Mouse (Mus musculus) macrophage (primary cell): ENCODE results near the gene Wfdc9. TPM values are rescaled to one million over a fixed set of nuclear protein-coding genes. Genes with fewer than 3 reads are reported as not detected.
A peak's percentile ranks its signal among the peaks of the same experiment; 100 is the strongest.

Source experiments
- H3K27ac ChIP-seq: fragments of 350-480 bp; formaldehyde crosslinking; 2 replicates; pipeline ENCODE4 v1.9.0; 2021
- H3K36me3 ChIP-seq: fragments of 350-480 bp; formaldehyde crosslinking; 2 replicates; pipeline ENCODE4 v1.9.0; 2021; ENCODE audit errors: inconsistent target
- H3K4me3 ChIP-seq: fragments of 350-480 bp; formaldehyde crosslinking; 2 replicates; pipeline ENCODE4 v1.9.0; 2021; ENCODE audit errors: inconsistent target
- H3K79me2 ChIP-seq: fragments of 350-480 bp; formaldehyde crosslinking; 2 replicates; pipeline ENCODE4 v1.9.0; 2021; ENCODE audit errors: inconsistent target
- WGBS: methylation state at CpG from one replicate; pipeline ENCODE4 v1.1.7; 2026; ENCODE audit warnings: inconsistent platforms; ENCODE audit not compliant: missing documents; 5-methylcytosine and 5-hydroxymethylcytosine counted together
- polyA plus RNA-seq: library from polyadenylated mRNA; stranded (reverse); fragments of 250-400 nt; gene quantifications from 3 replicates; pipeline ENCODE4 v1.2.4, GENCODE M21; 2018; ENCODE audit warnings: inconsistent platforms
- total RNA-seq, 78 experiments: library from RNA; depleted of rRNA; stranded (reverse); fragments of 250-400 nt; gene quantifications; 1 replicate in 9 of 78; 2 replicates in 24 of 78; 3 replicates in 43 of 78; 4 replicates in 2 of 78; pipeline ENCODE4 v1.2.4; 2018; ENCODE audit warnings: inconsistent platforms in 56 of 78

Gene Wfdc9
- not detected for total RNA-seq (2018; cell fraction: chromatin; rRNA removed)
- total RNA-seq (2018; cell fraction: cytosol; rRNA removed): not detected
- not detected for total RNA-seq (2018; cell fraction: nucleus; rRNA removed)
- not detected in 3 replicates for polyA plus RNA-seq

DNA sequence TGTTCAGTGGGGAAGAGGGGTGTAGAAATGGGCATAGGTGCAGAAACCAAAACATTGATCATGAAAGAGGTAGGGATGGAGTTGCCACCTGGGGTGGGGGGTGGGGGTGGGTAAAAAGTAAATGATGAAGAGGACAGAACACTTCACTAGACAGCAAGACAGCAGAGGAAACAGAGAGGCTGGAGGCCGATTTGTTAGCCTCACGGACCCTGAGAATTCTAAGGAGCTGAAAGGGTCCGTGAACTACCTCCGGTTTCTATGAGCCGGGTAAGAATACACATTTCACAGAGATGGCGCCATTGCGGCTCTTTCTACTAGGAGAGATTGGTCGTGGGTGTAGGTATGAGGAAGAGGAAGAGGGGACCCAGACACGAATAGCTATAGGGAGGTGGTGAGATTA, at the start of gene Wfdc9:
Gene Wfdc9 (minus strand): TSS at position 101 of the 400 bp plus-strand sequence.
- 76% methylated on average over 9 of the region's 9 CpGs for WGBS
- Histone ChIP-seq H3K36me3 (no peaks in the 10 kb centered on the region), H3K4me3 (no peak within 1 kb of the TSS), H3K79me2 (no peaks in the 10 kb centered on the region), H3K27ac (no peak within 1 kb of the TSS)

DNA sequence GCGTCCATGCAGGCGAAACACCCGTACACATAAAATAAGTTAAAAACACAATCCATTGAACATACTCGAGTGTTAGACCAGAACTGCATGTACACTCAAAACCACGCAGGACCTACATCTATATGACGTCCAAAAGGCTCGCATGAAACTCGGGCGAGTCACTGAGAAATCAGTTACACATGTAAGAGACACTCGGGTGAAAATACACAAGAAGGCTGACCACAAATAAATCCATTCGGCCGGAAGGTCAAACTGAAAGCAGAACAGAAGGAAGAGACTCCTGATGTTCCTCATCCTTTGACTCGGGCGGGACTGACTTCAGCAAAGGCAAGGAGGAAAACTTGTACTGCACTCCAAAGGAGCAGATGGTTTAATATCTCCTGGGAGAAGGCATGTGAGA, 49.6 kb upstream of the Wfdc9 start:
- Histone ChIP-seq H3K27ac (no peak overlapping the region), H3K79me2 (no peaks in the 10 kb centered on the region), H3K36me3 (no peaks in the 10 kb centered on the region), H3K4me3 (no peak overlapping the region)
- 96% methylated on average over 14 of the region's 14 CpGs for WGBS

- no peaks in the 10 kb centered on the region for H3K79me2 ChIP-seq
- no peaks in the 10 kb centered on the region for H3K36me3 ChIP-seq
- no peak overlapping the region for H3K27ac ChIP-seq
- H3K4me3 ChIP-seq: no peak overlapping the region
- WGBS: 92% methylated on average over 6 of the region's 6 CpGs
Observed at GRCm38 (mm10) chr2:164705328-164705727, 48.9 kb upstream of the Wfdc9 start.

DNA sequence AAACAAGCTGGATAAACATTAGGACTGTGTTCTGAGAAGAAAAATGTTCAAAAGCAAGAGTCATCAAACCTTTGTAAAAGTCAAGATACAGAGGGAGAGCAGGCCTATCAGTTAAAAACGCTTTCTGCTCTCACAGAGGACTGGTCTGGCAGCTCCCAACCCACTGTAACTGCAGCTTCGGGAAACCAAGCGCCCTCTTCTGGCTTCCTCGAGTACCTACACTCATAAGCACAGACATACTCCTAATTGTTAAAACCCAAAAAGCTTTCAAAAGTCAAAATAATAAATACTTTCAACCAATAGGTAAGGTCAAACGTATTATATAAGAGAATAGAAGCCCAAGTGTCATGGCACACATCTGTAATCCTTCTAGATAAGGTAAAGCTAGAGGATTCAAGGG, 47.9 kb upstream of the Wfdc9 start:
- WGBS: 81% methylated on average over 5 of the region's 5 CpGs
- no peaks in the 10 kb centered on the region for H3K79me2 ChIP-seq
- no peaks in the 10 kb centered on the region for H3K36me3 ChIP-seq
- H3K27ac ChIP-seq: no peak overlapping the region
- no peak overlapping the region for H3K4me3 ChIP-seq

- Histone ChIP-seq H3K27ac (no peak overlapping the region), H3K36me3 (no peaks in the 10 kb centered on the region), H3K4me3 (no peak overlapping the region), H3K79me2 (no peaks in the 10 kb centered on the region)
- 93% methylated on average over 5 of the region's 5 CpGs for WGBS
Observed at GRCm38 (mm10) chr2:164701761-164702160, 45.4 kb upstream of the Wfdc9 start.

- WGBS: 74% methylated on average over 5 of the region's 5 CpGs
- no peak overlapping the region for H3K27ac ChIP-seq
- H3K79me2 ChIP-seq: no peaks in the 10 kb centered on the region
- no peak overlapping the region for H3K4me3 ChIP-seq
- H3K36me3 ChIP-seq: no peaks in the 10 kb centered on the region
Observed at GRCm38 (mm10) chr2:164700959-164701358, 44.6 kb upstream of the Wfdc9 start.

GRCm38 (mm10) chr2:164698201-164698600, 41.8 kb upstream of the Wfdc9 start, which contains the start of gene Spint4:
Spint4 (plus strand) TSS chr2:164698501.
- H3K27ac ChIP-seq: no peak within 1 kb of the TSS
- no peak within 1 kb of the TSS for H3K4me3 ChIP-seq
- WGBS: 86% methylated on average over 4 of the region's 4 CpGs
- no peaks in the 10 kb centered on the region for H3K36me3 ChIP-seq
- no peaks in the 10 kb centered on the region for H3K79me2 ChIP-seq

DNA sequence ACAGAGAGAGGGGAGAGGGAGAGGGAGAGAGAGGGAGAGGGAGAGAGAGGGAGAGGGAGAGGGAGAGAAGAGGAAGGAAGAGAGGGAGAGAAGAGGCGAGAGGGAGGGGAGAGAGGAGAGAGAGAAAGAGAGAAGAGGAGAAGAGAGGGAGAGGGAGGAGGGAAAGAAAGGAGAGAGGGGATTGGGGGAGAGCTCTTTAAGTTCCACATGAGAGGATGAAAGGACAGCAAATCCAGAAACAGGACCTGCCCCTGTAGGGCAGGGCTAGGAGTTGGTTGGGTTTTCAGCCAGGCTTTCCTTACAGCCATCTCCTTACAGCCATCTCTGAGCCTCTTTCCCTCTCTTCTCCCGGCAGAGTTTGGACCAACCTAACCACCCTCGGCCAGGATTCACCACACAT, 28.4 kb upstream of the Wfdc9 start, which contains the start of gene Wfdc13:
Gene Wfdc13 (plus strand): TSS at position 301 of the 400 bp plus-strand sequence.
- 44% methylated on average over 3 of the region's 3 CpGs for WGBS
- H3K4me3 ChIP-seq: no peak within 1 kb of the TSS
- no peaks in the 10 kb centered on the region for H3K36me3 ChIP-seq
- no peaks in the 10 kb centered on the region for H3K79me2 ChIP-seq
- no peak within 1 kb of the TSS for H3K27ac ChIP-seq

DNA sequence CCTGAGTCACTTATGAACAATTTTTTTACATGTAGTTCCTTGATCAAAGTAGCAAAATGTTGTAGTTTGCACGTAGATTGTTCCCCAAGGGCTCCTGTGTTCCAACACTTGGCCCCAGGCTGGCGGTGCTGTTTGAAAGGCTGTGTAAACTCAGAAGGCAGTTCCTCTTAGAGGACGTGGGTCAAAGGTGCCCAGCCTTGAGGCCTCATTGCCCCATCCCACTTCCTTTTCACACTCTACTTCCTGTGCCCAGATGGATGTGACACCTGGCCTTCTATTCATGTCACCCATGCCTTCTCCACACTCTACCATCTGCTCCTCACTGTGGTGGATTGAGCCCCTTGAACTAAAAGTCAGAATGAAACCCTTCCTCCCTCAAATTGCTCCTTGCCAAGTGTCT, 23.5 kb upstream of the Wfdc9 start:
- no peak overlapping the region for H3K4me3 ChIP-seq
- H3K27ac ChIP-seq: 0 out of 2 replicates have a peak overlapping the region, but pooled peaks have one; percentile 10
- no peaks in the 10 kb centered on the region for H3K79me2 ChIP-seq
- 18% methylated on average over 3 of the region's 3 CpGs for WGBS
- no peaks in the 10 kb centered on the region for H3K36me3 ChIP-seq

DNA sequence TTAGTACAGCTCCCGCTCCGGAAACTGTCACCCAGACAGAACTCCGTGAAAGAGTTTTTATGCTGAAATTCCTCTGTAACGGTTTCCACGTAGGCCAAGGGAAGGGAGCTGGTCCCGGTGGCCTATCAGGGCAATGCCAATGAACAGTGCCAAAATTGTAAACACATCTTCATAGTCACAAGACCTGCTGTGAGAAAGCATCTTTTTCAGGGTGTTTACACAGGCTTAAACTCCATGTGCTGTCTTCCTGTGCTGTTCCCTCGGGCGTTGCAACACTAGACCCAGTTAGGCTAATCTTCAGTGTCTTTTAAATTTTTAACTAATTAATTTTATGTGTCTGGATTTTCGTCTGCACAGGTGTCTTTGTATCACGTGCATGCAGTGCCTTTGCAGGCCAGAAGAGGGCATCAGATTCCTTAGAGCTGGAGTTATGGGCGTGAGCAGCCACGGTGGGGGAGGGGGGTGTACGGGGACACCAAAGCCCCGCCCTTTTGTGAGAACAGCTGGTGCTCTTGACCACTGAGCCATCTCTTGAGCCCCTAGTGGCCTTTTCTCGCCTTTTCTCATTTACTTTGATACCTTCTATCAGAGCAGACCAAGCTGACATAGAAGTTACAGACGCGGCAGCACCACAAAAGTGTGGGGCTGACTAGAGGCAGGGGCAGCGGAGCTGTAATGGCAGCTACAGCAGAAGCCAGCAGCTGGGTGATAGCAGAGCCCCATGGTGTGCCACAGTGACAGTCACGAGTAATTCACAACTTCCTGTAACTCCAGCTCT, 22.7 kb upstream of the Wfdc9 start:
- H3K36me3 ChIP-seq: no peaks in the 10 kb centered on the region
- WGBS: 22% methylated on average over 18 of the region's 19 CpGs
- no peak overlapping the region for H3K4me3 ChIP-seq
- H3K27ac ChIP-seq: peak overlapping the region; percentile 10; the same call in 1 of the 2 replicates
- no peaks in the 10 kb centered on the region for H3K79me2 ChIP-seq

DNA sequence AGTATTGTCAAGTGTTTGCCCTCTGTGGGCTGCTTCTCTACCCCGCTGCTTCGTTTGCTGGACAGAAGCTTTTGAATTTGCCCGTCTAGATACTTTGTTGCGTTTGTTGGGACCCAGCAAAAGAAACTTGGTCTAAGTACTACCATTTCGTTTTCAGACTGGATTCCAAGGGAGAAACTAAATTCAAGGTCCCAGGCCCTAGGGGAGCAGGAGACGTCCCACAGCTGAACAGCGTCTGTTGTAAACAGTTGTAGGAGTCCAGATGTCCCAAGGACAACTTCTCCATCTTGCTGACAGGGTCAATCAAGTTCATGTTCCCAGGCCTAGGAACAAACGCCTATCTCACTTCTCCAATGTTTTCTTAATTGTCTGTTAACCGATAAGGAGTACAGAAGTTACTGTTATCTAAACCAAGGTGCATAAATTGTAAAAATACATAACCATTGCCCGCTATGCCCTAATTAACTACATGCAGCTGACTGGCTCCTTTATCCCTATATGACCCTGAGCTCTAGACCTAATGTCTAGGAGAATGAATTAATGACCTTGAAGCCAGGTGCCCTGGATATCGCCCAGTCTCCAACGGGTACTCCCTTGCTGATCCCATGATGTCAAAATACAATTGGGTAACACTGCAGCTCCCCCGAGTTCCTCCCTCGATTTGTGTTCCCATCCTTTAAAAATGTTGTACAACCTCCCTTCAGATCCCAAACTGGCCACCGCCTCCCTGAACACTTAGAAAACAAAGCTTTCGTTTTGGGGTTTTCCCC, 20.7 kb upstream of the Wfdc9 start:
- Histone ChIP-seq H3K27ac (no peak overlapping the region), H3K36me3 (no peaks in the 10 kb centered on the region), H3K79me2 (no peaks in the 10 kb centered on the region), H3K4me3 (no peak overlapping the region)
- 91% methylated on average over 16 of the region's 16 CpGs for WGBS

GRCm38 (mm10) chr2:164676103-164676502, 19.7 kb upstream of the Wfdc9 start:
- Histone ChIP-seq H3K4me3 (no peak overlapping the region), H3K79me2 (no peaks in the 10 kb centered on the region), H3K36me3 (no peaks in the 10 kb centered on the region), H3K27ac (no peak overlapping the region)
- 87% methylated on average over 7 of the region's 7 CpGs for whole genome bisulfite sequencing

DNA sequence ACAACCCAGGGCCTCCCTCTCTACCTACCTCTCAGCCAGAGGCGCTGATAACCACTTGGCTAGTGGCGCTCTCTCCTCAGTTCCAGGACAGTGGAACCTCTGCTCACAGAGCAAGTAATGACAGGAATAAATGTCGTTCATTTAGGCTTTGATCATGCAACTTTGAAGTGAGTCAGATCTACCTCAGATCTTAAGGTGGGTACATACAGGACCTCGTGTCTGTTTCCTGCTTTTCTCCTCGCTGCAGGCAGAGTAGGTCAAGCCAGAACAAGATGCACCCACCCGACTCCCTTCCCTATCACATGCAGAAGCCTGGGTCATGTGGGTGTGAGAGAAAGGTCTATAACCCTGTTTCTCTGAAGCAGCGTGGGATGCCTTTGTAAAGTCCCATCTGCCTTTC, 17.6 kb upstream of the Wfdc9 start, which contains the start of gene Wfdc11:
Gene Wfdc11 (minus strand): TSS at position 101 of the 400 bp plus-strand sequence.
- Histone ChIP-seq H3K4me3 (no peak within 1 kb of the TSS), H3K79me2 (no peaks in the 10 kb centered on the region), H3K36me3 (no peaks in the 10 kb centered on the region), H3K27ac (no peak within 1 kb of the TSS)
- 78% methylated on average over 7 of the region's 7 CpGs for WGBS

GRCm38 (mm10) chr2:164670938-164671337, 14.6 kb upstream of the Wfdc9 start:
- Histone ChIP-seq H3K79me2 (no peaks in the 10 kb centered on the region), H3K27ac (no peak overlapping the region), H3K4me3 (no peak overlapping the region), H3K36me3 (no peaks in the 10 kb centered on the region)
- WGBS: 33% methylated on average over 1 of the region's 1 CpGs

GRCm38 (mm10) chr2:164670261-164670660, 13.9 kb upstream of the Wfdc9 start:
- Histone ChIP-seq H3K79me2 (no peaks in the 10 kb centered on the region), H3K36me3 (no peaks in the 10 kb centered on the region), H3K4me3 (no peak overlapping the region), H3K27ac (no peak overlapping the region)
- WGBS: 82% methylated on average over 5 of the region's 5 CpGs
